Mouse (Mus musculus) neutrophil, adult 65 days (primary cell): ENCODE measurements around the gene Ftcd. TPM values are rescaled to one million over a fixed set of nuclear protein-coding genes. Genes with fewer than 3 reads are reported as not detected.

ENCODE experiments used
- total RNA-seq: library from RNA; stranded (reverse); gene quantifications from 2 replicates; pipeline ENCODE4 v1.2.4, GENCODE M21; 2023

The Ftcd gene
- not detected in 2 replicates for total RNA-seq

GRCm38 (mm10) chr10:76575374-76575773, at the start of gene Ftcd:
Gene Ftcd (plus strand): TSS chr10:76575648.

DNA sequence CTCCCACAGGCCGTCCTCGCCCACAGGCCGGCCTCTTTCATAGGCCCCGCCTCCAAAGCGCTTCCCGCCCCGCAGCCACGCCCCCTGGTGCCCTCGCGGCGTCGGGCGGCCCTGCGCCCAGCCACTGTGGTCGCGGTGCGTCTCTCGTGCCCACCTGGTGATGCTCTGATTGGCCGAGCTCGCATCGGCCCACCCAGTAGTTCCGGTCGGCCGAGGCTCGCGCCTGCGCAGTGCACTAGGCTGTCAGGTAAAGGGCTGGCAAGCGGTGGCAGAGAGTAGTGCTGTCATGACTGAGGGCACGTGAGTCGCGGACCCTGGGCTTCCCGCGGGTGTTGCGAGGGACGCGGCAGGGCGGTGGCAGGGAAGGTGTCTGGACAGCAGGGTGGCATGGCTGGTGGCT, 44.1 kb upstream of the Ftcd start, which contains the start of gene Lss:
Lss (plus strand) TSS at position 214 of the 400 bp plus-strand sequence.

GRCm38 (mm10) chr10:76561972-76562371, 13.5 kb upstream of the Ftcd start, which contains the start of gene Spatc1l:
Gene Spatc1l (plus strand): TSS chr10:76562272.

DNA sequence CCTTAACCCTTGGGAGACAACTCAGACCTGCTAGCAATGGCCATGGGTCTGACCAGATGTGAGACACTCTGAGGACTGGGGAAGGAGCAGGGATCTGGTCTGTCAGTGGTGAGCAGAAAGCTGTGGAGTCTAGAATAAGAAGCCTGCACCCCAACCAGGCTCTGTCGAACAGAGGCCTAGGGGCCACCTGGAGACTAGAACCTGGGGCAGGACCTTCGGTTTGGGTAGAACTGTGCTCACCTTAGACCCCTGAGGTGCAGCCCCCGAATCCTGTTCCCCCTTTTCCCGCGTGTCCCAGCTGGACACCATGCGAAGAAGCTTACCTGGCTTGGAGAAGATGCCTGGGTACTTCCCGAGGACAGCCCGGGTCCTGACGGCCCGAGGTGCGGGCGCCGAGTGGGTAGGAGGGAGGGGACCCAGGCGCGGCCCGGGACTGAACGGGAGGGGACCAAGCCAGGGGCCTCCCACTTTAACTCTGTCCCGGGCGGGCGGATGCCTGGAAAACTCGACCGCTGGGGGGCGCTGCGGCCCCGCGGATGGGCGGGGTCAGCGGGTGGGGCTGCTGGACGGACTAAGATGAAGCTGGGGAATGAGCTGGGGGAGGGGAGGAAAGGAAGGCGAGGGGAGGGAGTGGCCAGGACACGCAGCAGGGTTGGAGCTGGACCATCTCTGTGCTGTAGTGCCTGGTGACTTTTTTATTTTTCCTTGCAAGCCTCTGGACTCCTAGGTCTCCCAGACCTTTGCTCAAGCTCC, 47.7 kb downstream of the Ftcd start, which contains the start of gene Col6a2:
Col6a2 (minus strand) TSS at position 703 of the 753 bp plus-strand sequence.

Other genes starting within 250 kb of the Ftcd start
- gene Dip2a, start 230.4 kb upstream of the Ftcd start, total RNA-seq: 4.2 and 7.2 TPM in 2 replicates
- gene AC141477.1, start 135.2 kb upstream of the Ftcd start, total RNA-seq: 5.5 and 8.8 TPM in 2 replicates
- gene Pcnt, start 132.9 kb upstream of the Ftcd start, total RNA-seq: 33.0 and 45.0 TPM in 2 replicates
- not detected in 2 replicates for gene 2610028H24Rik, start 126.6 kb upstream of the Ftcd start, total RNA-seq
- gene Mcm3ap, start 106.7 kb upstream of the Ftcd start, total RNA-seq: 45.9 and 55.5 TPM in 2 replicates
- 0.69 and 1.3 TPM in 2 replicates for gene Ybey, start 106.5 kb upstream of the Ftcd start, total RNA-seq
- 2.6 and 4.9 TPM in 2 replicates for gene Lss, start 44.1 kb upstream of the Ftcd start, total RNA-seq
- not detected in 2 replicates for gene Spatc1l, start 13.4 kb upstream of the Ftcd start, total RNA-seq
- gene Col6a2, start 48.0 kb downstream of the Ftcd start, total RNA-seq: 0.09 and 0.22 TPM in 2 replicates
- gene Col6a1, start 150.5 kb downstream of the Ftcd start, total RNA-seq: 0.11 and 0.19 TPM in 2 replicates